Mouse (Mus musculus): ENCODE data around the gene Creb5. TPM values are rescaled to one million over a fixed set of nuclear protein-coding genes. Genes with fewer than 3 reads are reported as not detected.

The Creb5 gene
- polyA plus RNA-seq, 1 experiment, result 0.30 TPM

DNA sequence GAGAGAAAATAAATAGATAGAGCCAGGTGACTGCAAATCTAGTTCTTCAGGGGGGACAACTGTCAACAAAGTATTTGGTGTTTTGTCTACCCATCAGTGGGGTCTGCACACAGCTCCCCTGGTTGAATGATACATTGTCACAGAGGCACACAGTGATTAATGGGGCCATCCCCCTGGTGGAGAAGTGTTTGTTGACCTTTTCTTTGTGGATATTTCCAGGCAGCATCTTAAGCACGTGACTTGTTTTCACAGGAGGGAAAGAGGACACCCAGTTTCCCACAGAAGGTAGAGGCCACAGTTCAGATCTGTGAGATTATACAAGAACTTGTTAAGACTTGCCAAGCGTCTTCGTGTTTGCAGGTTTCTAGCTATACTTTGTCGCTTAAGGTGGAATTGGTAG, 370.4 kb downstream of the Creb5 start:
- DNase-seq (ENCODE audit: low read depth, low spot score), result no peak
- WGBS, result 82% methylated on average over 4 of the region's 4 CpGs

DNA sequence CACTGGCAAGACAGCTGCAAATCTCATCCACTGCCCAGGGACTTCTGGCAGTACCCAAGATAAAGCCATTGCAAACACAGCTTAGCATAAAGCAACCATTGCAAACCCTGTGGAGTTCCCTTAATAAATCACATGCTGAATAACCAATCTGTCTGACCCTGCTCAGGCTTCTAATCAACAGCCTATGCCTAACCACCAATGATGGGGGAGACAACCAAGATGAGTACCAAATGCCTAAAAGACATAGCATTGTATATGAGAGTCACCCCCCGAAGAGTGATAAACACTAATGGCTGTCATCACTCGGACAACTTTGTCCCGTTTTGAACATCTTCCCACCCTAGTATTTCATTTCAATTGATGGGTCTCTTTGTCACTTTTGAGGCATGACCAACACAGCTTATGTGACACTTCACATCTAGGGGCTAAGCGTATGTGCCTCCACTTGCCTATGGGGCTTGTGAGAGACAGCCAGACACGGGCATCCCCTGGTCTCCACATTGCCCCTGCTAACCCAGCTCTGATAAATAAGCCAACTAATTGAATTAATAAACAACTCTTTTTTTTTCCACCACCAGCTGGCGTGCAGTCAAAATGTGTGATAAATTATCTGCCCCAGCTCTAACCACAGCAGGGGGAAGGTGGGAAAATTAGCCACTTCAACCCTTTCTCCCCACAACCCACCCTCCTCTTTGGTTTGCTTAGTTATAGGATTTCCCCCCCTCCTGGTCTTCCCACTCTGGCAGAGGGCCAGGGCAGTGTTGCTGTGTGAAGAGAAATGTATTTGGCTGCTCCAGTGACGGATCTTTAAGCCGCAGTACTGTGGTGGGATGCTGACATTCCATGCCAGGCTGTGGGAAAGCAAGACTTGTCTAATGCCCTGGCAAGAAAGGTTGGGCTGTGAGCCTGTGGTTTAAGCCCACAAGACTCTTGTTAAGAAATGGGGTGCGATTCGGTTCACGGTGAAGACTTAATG, 376.1 kb downstream of the Creb5 start:
- 81% methylated on average over 11 of the region's 11 CpGs for WGBS
- DNase-seq (ENCODE audit: low read depth, low spot score), result no peak

DNA sequence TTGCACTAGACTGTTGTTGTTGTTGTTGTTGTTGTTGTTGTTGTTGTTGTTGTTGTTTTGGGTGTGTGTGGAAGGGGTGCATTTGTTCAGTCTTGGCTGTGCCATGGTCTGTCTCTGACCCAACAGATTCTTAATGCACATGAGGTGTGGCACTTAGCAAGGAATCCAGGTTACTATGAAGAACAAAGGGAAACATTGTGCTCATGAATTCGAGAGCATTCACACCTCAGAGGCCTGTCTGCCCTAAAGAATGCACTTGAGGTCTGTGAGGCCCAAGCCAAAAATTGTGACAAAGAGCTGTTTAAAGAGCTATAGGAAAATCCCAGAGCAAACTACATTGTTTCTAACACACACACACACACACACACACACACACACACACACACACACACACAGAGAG, 377.7 kb downstream of the Creb5 start:
- DNase-seq (ENCODE audit: low read depth, low spot score), result no peak
- 28% methylated on average over 1 of the region's 1 CpGs for WGBS

DNA sequence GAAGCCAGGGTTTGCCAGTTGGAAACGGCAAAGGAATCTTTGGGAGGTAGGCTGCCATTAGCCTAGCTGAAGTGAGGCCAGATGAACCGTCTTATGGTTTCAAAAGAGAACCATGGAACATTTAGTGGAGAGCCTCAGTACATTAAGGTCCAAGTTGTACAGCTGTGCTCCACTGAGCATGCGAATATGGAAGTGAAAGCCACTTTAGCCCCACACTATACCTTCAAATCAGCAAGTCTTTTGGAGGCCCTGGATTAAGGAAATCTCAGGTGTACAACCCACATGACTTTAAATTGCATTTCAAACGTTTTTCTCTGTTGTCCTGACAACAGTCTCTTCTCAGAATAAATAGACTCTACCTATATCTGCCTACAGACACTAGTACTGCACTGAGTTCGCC, 379.4 kb downstream of the Creb5 start:
- no peak for DNase-seq (ENCODE audit: low read depth, low spot score)
- WGBS, result 68% methylated on average over 5 of the region's 5 CpGs

DNA sequence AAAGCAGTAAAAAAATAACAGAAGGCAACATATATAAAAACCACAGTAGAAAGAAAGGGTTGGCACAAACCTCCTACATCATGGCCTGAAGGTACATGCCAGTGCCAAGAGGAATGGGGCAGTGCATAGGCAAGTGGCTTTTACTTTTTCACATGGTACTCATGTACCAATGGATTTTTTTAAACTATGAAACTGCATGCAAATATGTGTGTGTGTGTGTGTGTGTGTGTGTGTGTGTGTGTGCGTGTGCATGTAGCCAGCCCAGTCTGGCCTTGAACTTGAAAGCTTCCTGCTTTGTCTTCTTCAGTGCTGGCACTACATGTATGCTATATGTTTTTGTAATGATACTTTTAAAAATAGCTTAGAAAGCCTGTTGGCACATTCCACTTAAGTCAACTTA, 391.2 kb downstream of the Creb5 start:
- 67% methylated on average over 1 of the region's 1 CpGs for WGBS

DNA sequence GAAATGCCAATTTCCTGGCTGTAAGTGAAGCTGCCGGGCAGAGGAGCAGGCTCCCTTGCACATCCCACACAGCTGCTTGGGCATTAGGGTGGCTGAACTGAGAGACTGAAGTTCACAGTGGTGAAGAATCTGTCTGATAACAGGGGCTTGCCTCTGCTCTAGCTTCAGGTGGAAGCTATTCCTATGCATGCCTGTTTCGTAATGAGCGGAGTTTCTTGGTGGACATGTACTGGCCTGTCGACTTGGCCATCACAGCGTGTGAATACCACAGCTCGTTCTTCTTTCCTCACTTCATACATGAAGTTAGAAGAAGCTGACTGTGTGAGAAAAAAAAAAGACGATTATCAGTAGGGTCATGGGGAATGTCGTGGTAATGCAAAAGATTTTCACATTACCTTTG, 393.0 kb downstream of the Creb5 start:
- WGBS, result 91% methylated on average over 8 of the region's 8 CpGs
- DNase-seq (ENCODE audit: low read depth, low spot score), result no peak

More for the DNA sequence above, 391.2 kb downstream of the Creb5 start:
- DNase-seq (ENCODE audit: low read depth, low spot score), result no peak

DNA sequence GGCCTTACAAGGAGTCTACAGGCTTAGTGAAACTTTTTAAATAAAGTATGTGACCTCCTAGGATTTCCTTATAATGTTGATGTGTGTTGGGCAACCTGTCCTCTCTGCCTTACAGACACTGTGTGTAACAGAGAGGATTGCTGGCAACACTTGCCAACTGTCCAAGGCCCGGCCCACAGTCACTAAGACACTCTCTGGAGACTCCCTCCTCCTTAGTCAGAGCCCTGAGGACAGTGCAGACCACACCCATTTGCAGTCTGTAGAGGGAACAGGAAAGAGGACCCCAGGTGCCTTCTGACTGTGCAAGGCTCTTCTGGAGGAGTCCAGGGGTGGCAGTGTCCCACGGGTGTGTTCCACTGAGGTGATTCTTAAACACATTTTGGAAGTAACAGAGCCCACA, 397.3 kb downstream of the Creb5 start:
- 43% methylated on average over 2 of the region's 2 CpGs for WGBS
- DNase-seq (ENCODE audit: low read depth, low spot score), result no peak

DNA sequence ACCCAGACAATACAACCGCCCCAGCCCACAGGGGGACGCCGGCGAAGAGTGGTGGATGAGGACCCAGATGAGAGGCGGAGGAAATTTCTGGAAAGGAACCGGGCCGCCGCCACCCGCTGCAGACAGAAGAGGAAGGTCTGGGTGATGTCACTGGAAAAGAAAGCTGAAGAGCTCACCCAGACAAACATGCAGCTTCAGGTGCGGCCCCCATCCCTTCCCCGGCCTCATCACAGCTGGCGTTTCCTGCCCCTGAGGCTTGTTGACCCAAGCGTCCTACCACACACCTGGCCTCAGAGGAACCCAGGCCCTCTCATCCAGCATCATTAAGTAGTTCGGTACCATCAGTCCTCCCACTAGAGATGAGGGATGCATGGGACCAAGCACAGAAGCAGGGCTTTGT, 398.3 kb downstream of the Creb5 start:
- no peak for DNase-seq (ENCODE audit: low read depth, low spot score)
- WGBS, result 77% methylated on average over 14 of the region's 14 CpGs

DNA sequence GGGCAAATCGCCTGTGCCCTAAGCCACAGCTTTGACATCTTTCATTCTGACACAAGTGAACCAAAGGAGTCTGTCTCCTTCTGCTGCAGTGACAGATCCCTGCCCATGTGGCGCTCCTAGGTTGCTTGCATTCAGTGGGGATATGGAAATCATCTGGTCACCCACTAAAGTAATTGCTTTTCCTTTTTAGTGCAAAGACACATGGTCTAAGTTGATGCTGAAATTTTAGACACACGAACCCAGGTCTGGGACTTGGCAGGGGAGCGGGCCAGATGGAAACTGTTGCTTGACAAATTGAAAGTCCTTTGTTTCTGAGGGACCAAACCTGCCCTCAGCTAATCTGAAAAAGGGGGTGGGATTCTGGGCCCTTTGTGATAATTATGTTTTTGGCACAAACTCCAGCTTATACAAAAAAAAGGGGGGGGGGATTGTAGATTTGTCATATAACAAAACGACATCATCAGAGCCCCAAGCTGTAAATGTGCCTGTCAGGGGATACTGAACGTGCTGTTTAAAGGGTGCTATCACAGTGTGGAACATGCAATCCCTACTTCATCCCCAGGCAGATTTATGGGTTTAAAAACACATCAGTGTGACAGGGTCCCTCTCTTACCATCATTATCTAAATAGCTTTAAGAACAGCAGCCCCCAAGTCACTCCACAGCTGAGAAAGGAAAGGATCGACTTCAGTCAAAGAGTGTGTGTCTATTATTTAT, 401.9 kb downstream of the Creb5 start:
- WGBS, result 73% methylated on average over 7 of the region's 7 CpGs
- DNase-seq (ENCODE audit: low read depth, low spot score), result no peak

DNA sequence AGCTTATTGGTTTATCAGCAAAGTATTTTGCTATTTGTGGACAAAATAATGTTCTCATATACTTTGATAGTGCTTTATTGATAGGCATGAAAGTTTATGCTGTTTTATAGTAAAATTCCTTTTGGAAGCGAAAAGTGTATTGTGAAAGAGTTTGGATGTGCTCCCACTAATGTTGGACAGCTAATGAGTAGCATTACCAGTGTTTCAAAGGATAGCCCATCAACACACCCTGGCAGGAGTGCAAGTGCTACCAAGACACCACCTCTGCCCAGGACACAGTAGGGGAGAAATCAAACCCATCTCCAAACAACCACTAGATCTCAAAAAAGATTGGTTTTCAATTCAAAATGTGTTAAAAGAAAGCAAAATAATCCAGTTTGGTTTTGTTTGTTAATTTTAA, 403.9 kb downstream of the Creb5 start:
- no peak for DNase-seq (ENCODE audit: low read depth, low spot score)
- 72% methylated on average over 1 of the region's 1 CpGs for WGBS

DNA sequence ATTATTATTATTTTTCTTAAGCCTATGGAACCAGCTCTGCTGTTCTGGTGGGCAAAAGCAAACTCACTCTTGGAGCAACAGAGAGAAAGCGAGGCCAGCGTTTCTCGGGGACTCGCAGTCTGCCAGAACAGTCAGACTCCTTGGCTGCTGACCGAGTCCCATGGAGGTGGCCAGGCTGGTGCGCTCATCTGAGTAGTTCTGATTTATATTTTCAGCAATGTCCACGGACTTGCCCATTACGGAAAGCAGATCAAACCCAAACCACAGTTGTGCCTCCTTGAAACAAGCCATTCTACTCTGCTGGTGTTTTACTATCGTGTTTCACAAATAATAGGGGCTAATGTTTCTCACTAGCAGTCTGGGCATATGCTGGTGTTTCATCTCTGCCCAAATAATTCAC, 408.1 kb downstream of the Creb5 start:
- DNase-seq (ENCODE audit: low read depth, low spot score), result no peak
- 84% methylated on average over 9 of the region's 9 CpGs for WGBS

DNA sequence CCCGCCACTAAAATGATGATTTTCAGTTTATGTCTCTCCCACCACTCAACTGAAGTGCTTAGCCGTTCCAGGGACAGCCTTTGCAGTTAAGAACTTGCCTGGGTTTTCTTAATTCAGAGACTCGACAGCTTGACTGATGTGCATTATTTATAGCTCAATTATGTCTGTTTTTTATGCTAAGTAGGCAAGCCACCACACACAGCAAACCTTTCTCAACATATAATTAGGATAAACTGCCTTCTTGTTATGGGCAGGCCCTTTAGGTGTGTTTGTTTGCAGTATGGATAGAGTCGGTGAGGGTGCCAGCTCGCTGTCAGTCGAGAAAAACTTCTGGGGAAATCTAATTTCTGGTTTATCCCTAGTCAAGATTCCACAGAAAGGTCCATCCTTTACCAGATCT, 409.4 kb downstream of the Creb5 start:
- 66% methylated on average over 6 of the region's 6 CpGs for WGBS
- DNase-seq (ENCODE audit: low read depth, low spot score), result no peak

DNA sequence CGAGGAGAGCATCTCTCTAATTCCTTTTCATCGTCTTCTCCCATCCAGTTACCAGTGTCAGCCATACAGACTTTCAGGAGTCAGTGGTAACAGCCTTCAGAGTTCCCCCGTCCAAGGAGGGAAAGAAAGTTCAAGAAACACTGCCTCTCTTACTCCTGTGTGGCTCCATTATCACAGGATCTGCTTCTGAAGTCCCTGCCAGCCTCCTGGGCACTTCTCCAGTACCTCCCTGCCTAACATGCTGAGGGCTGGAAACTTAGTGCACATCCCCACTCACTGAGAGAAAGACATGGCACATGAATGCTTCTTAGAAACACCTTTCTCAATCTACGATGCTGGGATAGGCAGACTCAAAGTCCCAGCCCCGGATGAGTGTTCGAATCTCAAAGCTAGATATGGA, 409.9 kb downstream of the Creb5 start:
- WGBS, result 86% methylated on average over 6 of the region's 6 CpGs
- DNase-seq (ENCODE audit: low read depth, low spot score), result no peak

DNA sequence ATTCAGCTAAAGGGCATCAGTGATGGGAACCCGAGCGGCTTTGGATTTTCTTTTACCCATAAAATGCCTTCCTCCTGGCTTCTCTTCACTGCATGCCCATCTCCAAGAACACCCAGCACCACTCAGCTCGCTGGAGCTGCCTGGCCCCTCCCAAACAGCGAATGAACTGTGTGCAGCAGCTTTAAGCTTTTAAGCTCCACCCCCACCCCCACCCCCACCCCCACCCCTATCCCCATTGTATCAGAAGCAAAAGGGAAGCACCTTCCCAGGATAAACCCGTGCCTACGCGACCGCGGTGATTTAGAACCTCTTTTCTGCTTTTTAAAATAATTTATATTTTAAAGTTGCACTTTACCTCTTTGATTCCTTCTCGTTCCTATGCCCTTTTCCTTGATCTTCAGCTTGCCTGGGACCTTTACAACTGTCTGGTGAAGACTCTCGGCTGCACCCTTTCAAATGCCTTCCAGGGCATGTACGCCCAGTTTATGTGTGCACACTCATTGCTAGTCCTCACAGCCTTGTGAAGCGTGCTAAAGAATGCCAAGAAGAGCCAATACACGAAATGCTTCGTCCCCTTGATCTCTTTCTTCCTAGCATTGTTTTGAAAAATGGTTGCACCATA, 411.2 kb downstream of the Creb5 start:
- no peak for DNase-seq (ENCODE audit: low read depth, low spot score)
- 22% methylated on average over 15 of the region's 15 CpGs for WGBS

DNA sequence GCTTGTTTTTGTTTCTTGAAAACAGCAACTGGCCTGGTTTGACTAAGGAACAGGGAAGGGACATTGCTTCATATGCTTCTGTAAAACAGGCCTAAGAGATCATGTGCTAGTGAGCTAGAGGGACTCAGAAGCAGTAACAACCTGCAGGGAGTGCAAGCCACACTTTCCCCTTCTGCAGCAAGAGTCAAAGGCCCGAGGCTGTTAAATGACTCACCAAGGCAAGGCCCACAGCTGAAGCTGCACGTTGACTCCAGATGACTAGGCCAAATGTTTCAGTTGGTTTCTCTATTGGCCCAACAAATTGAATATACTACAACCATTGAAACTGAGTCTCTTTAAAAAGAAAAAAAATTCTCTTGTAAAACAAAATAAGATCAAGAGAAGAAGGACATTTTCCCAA, 417.4 kb downstream of the Creb5 start:
- no peak for DNase-seq (ENCODE audit: low read depth, low spot score)
- 13% methylated on average over 2 of the region's 2 CpGs for WGBS

DNA sequence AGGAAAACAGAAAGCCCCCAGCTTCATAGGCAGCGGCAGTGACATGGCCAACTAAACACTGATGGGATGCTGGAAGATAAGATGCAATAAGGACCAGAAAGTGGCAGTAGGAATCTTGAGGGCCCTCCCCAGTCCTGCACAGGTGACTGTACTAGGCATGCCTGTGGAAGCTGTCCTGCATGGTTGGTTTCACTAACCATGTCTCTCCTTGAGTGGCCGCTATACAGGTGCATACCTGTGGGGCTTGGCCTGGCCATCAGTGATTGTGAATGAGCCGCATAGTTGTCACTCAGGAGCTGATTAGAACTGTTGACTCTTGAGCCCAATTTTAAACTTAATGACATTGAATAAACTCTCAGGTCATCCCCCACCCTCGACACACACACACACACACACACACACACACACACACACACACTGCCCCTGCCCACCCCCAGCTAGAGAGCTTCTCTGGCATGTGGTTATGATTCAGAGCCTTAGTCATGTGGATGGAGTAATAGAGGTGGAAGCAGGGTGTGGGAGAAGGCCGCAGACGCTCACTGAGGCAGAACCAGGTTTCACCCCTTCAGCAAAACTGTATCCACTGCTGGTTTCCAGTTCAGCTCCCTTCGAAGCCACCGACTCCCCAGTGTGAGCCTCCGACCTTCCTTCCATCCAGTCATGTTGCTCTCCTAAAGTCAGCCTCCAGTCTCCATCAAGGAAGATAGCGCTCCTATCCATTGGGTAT, 419.7 kb downstream of the Creb5 start:
- DNase-seq (ENCODE audit: low read depth, low spot score), result no peak
- WGBS, result 80% methylated on average over 10 of the region's 10 CpGs

DNA sequence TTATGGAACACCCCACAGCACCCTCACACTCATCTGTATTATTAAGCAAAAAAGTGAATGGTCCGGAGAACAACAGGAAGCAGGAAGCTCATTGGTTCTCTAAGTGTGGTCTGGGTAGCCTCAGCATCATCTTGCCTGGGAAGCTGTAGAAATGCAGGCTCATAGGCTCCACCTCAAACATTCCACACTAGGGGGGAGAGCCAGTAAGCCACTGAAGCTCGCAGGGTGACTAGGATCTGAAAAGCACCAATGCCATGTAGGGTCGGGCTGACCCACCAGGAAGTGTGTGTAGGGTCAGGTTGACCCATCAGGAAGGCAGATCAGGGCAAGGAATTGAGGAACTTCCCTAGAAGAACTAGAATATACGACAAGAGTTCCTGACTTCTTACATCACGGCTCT, 420.7 kb downstream of the Creb5 start:
- DNase-seq (ENCODE audit: low read depth, low spot score), result no peak
- 61% methylated on average over 5 of the region's 5 CpGs for WGBS

DNA sequence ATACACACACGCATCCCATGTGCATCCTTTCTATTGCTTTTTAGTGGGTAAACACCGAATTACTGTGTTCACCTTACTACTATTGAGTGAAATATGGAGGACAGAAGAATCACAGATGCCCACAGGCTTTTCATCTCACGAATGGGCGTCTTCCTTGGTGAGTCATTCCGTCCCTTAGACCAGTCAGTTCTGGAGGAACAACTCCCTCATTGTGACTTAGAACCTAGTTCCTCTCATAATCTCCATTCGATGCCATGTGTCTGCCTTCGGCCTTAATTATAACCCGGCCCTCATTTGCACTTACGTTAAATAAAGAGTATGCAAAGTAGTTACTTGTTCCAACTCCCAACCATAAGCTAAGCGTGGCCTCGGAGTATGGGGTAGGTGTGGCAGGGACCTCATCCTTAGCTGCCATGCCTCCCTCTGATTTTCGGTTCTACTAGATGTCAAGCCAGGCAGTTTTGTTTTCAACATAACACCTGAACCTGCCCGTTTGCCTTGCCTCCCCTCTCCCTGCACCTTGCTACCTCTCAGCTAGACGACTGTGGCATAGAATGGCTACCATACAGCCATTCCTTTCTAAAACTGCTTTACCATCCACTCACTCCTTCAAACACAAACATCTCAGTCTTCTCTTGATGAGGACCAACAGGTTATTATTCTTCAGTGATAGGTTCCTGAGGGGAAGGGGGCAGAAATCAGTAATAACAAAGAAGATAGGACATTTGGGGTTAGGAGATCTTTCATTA, 422.8 kb downstream of the Creb5 start:
- WGBS, result 89% methylated on average over 14 of the region's 14 CpGs
- DNase-seq (ENCODE audit: low read depth, low spot score), result no peak

DNA sequence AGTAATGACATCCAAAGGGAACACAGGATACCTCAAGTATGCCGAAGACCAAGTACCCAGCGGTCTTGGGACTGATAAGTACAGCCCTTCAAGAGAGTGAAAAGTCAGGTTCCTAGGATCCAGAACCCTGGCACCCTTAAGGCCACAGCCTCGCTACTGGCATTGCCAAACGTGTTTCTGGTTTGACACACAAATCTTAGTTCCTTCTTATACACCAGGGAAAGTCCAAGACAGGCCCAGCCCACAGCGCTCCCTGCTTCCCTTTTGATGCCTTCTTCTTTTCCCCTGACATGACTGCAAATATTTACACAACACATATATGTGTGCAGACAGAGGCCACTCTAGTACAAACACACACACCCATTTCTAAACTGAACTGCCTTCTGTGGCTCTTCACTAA, 423.5 kb downstream of the Creb5 start:
- DNase-seq (ENCODE audit: low read depth, low spot score), result no peak
- 42% methylated on average over 5 of the region's 5 CpGs for WGBS

Data from large intestine, adult 2 months (tissue).